Mouse (Mus musculus): ENCODE data around the gene Olfm1.
A peak's percentile ranks its signal among the peaks of the same experiment; 100 is the strongest.

- no peak for TF ChIP-seq MAFK (IDR thresholded peaks at IDR 0.05; ENCODE audit: insufficient replicate concordance, low read length)
- TF ChIP-seq ZMIZ1 (IDR thresholded peaks at IDR 0.05; ENCODE audit: low read depth, low read length) = no peak
- TF ChIP-seq POLR2A (IDR thresholded peaks at IDR 0.05; ENCODE audit: low read depth, low read length) = no peak
- TF ChIP-seq CTCF (conservative IDR thresholded peaks at IDR 0.05 in 1 of 2, IDR thresholded peaks at IDR 0.05 in 1 of 2; ENCODE audit: low read depth in 2 of 2, low read length in 2 of 2) = peak in 1 of 2 experiments; percentile 85; a peak in 2 of 4 replicates
- TF ChIP-seq NELFE (IDR thresholded peaks at IDR 0.05; ENCODE audit: low read depth, low read length) = no peak
Observed at GRCm38 (mm10) chr2:28205467-28205805, 12.6 kb downstream of the Olfm1 start.
